Mouse (Mus musculus) left cerebral cortex, adult 11 months (tissue): ENCODE measurements at regions not wholly inside any gene's neighbourhood (a gene's known extent, or its start where the extent isn't known, plus 50 kb on each side); places are given as distances from the start of the nearest gene placed in this dataset.

Experiments
- DNase-seq: peaks from one replicate; pipeline ENCODE4 v3.0.0; 2022; ENCODE audit warnings: low spot score

- DNase-seq: no peak
Observed at GRCm38 (mm10) chr3:150109561-150109960, 1119.2 kb upstream of the Adgrl2 start.

GRCm38 (mm10) chr3:150112231-150112630, 1121.9 kb upstream of the Adgrl2 start:
- DNase-seq: no peak

- no peak for DNase-seq
Observed at GRCm38 (mm10) chr3:150119866-150120265, 1129.5 kb upstream of the Adgrl2 start.

- no peak for DNase-seq
Observed at GRCm38 (mm10) chr3:150146635-150147034, 1156.3 kb upstream of the Adgrl2 start.

- no peak for DNase-seq
Observed at GRCm38 (mm10) chr3:150151152-150151822, 1160.9 kb upstream of the Adgrl2 start.

GRCm38 (mm10) chr3:150151823-150152158, 1161.4 kb upstream of the Adgrl2 start:
- DNase-seq: no peak

- DNase-seq: no peak
Observed at GRCm38 (mm10) chr3:150152893-150153292, 1162.5 kb upstream of the Adgrl2 start.

GRCm38 (mm10) chr3:150185807-150186206, 1195.5 kb upstream of the Adgrl2 start:
- DNase-seq: no peak

GRCm38 (mm10) chr3:150193132-150193531, 1202.8 kb upstream of the Adgrl2 start:
- DNase-seq: no peak

GRCm38 (mm10) chr3:150198492-150198891, 1208.1 kb upstream of the Adgrl2 start:
- no peak for DNase-seq

- no peak for DNase-seq
Observed at GRCm38 (mm10) chr3:150205902-150206301, 1215.5 kb upstream of the Adgrl2 start.

- no peak for DNase-seq
Observed at GRCm38 (mm10) chr3:150233279-150233678, 1204.4 kb upstream of the Adgrl4 start.

- no peak for DNase-seq
Observed at GRCm38 (mm10) chr3:150236946-150237600, 1200.6 kb upstream of the Adgrl4 start.

GRCm38 (mm10) chr3:150275038-150275437, 1162.6 kb upstream of the Adgrl4 start:
- no peak for DNase-seq

- DNase-seq: no peak
Observed at GRCm38 (mm10) chr3:150296057-150296710, 1141.5 kb upstream of the Adgrl4 start.

GRCm38 (mm10) chr3:150328811-150329210, 1108.9 kb upstream of the Adgrl4 start:
- no peak for DNase-seq

GRCm38 (mm10) chr3:150352139-150352725, 1085.5 kb upstream of the Adgrl4 start:
- DNase-seq: no peak

- no peak for DNase-seq
Observed at GRCm38 (mm10) chr3:150365766-150366165, 1071.9 kb upstream of the Adgrl4 start.

GRCm38 (mm10) chr3:150384996-150385627, 1052.6 kb upstream of the Adgrl4 start:
- peak; percentile 11 for DNase-seq

- peak; percentile 1 for DNase-seq
Observed at GRCm38 (mm10) chr3:150401694-150402301, 1035.9 kb upstream of the Adgrl4 start.

- DNase-seq: no peak
Observed at GRCm38 (mm10) chr3:150406086-150406485, 1031.6 kb upstream of the Adgrl4 start.

GRCm38 (mm10) chr3:150415277-150415676, 1022.4 kb upstream of the Adgrl4 start:
- DNase-seq: no peak
